Mouse (Mus musculus) megakaryocyte, embryonic 14.5 days (primary cell): ENCODE results near the gene Scyl1. TPM values are rescaled to one million over a fixed set of nuclear protein-coding genes. Genes with fewer than 3 reads are reported as not detected.

Source experiments
- H3K27me3 ChIP-seq: replicated peaks from 2 replicates; pipeline ENCODE3; 2012; ENCODE audit warnings: inconsistent platforms
- H3K36me3 ChIP-seq: replicated peaks from 2 replicates; pipeline ENCODE3; 2012; ENCODE audit warnings: low read length, inconsistent platforms, mixed read lengths
- H3K4me1 ChIP-seq: 2 replicates; pipeline ENCODE4 v1.6.1; 2012; ENCODE audit warnings: inconsistent platforms
- H3K4me3 ChIP-seq: replicated peaks from 2 replicates; pipeline ENCODE3; 2012; ENCODE audit warnings: moderate library complexity, mild to moderate bottlenecking, inconsistent platforms
- H3K9me3 ChIP-seq: 2 replicates; pipeline ENCODE4 v1.6.1; 2012; ENCODE audit warnings: inconsistent platforms
- FLI1 ChIP-seq: IDR thresholded peaks from 2 replicates; pipeline ENCODE4 v1.6.1; 2012; ENCODE audit warnings: low read length, inconsistent platforms, mixed read lengths
- GATA1 ChIP-seq: IDR thresholded peaks from 3 replicates; pipeline ENCODE4 v1.6.1; 2012; ENCODE audit warnings: mixed read lengths, low read length, inconsistent platforms, borderline replicate concordance
- polyA plus RNA-seq: library from polyadenylated mRNA; stranded (reverse); fragments of >175 nt; gene quantifications from 2 replicates; pipeline ENCODE4 v1.2.3, GENCODE M21; 2012; ENCODE audit warnings: low replicate concordance; ENCODE audit not compliant: insufficient read depth

Gene Scyl1
- polyA plus RNA-seq, 1 experiment, result 71.8 TPM

- Histone ChIP-seq H3K27me3 (no peaks in the 10 kb centered on the region), H3K4me1 (peaks cover 70% of the 10 kb centered on the region), H3K9me3 (no peaks in the 10 kb centered on the region), H3K36me3 (peaks cover 81% of the 10 kb centered on the region), H3K4me3 (no peak overlapping the region)
- no peak for TF ChIP-seq FLI1
- TF ChIP-seq GATA1, result no peak
Measured at GRCm38 (mm10) chr19:5721233-5721632, 50.0 kb downstream of the Scyl1 start.

- Histone ChIP-seq H3K9me3 (no peaks in the 10 kb centered on the region), H3K4me3 (no peak overlapping the region), H3K4me1 (peaks cover 83% of the 10 kb centered on the region), H3K27me3 (no peaks in the 10 kb centered on the region), H3K36me3 (peaks cover 100% of the 10 kb centered on the region)
- no peak for TF ChIP-seq GATA1
- TF ChIP-seq FLI1, result no peak
Measured at GRCm38 (mm10) chr19:5716955-5717354, 54.3 kb downstream of the Scyl1 start.

- Histone ChIP-seq H3K4me1 (peaks cover 81% of the 10 kb centered on the region), H3K36me3 (peaks cover 100% of the 10 kb centered on the region), H3K4me3 (peak overlapping the region; percentile 23), H3K9me3 (no peaks in the 10 kb centered on the region), H3K27me3 (no peaks in the 10 kb centered on the region)
- no peak for TF ChIP-seq FLI1
- TF ChIP-seq GATA1, result no peak
Measured at GRCm38 (mm10) chr19:5715793-5716688, 55.2 kb downstream of the Scyl1 start.

GRCm38 (mm10) chr19:5713730-5714129 is 57.5 kb downstream of the Scyl1 start:
- peak overlapping the region; percentile 26 for H3K4me3 ChIP-seq
- TF ChIP-seq GATA1 (no peak), FLI1 (no peak)
- H3K9me3 ChIP-seq, result no peaks in the 10 kb centered on the region
- H3K36me3 ChIP-seq, result peaks cover 98% of the 10 kb centered on the region
- H3K27me3 ChIP-seq, result no peaks in the 10 kb centered on the region
- H3K4me1 ChIP-seq, result peaks cover 74% of the 10 kb centered on the region

- H3K36me3 ChIP-seq, result peaks cover 98% of the 10 kb centered on the region
- no peak for TF ChIP-seq FLI1
- no peak for TF ChIP-seq GATA1
- H3K4me3 ChIP-seq, result peak overlapping the region; percentile 59
- H3K4me1 ChIP-seq, result peaks cover 77% of the 10 kb centered on the region
- H3K9me3 ChIP-seq, result no peaks in the 10 kb centered on the region
- no peaks in the 10 kb centered on the region for H3K27me3 ChIP-seq
Measured at GRCm38 (mm10) chr19:5713255-5713654, 58.0 kb downstream of the Scyl1 start.

- H3K36me3 ChIP-seq, result peaks cover 98% of the 10 kb centered on the region
Measured at GRCm38 (mm10) chr19:5711907-5712460, 59.2 kb downstream of the Scyl1 start.

GRCm38 (mm10) chr19:5711218-5711617 is 60.0 kb downstream of the Scyl1 start:
- TF ChIP-seq GATA1 (no peak), FLI1 (no peak)
- Histone ChIP-seq H3K9me3 (no peaks in the 10 kb centered on the region), H3K27me3 (no peaks in the 10 kb centered on the region), H3K4me3 (no peak overlapping the region), H3K4me1 (peaks cover 79% of the 10 kb centered on the region), H3K36me3 (peaks cover 98% of the 10 kb centered on the region)

More at GRCm38 (mm10) chr19:5711907-5712460, 59.2 kb downstream of the Scyl1 start:
- peaks cover 78% of the 10 kb centered on the region for H3K4me1 ChIP-seq
- no peaks in the 10 kb centered on the region for H3K9me3 ChIP-seq
- TF ChIP-seq GATA1 (no peak), FLI1 (no peak)
- H3K4me3 ChIP-seq, result peak overlapping the region; percentile 35
- H3K27me3 ChIP-seq, result no peaks in the 10 kb centered on the region

- TF ChIP-seq FLI1, result no peak
- TF ChIP-seq GATA1, result no peak
- H3K4me1 ChIP-seq, result peaks cover 79% of the 10 kb centered on the region
- H3K4me3 ChIP-seq, result no peak overlapping the region
- no peaks in the 10 kb centered on the region for H3K9me3 ChIP-seq
- no peaks in the 10 kb centered on the region for H3K27me3 ChIP-seq
- peaks cover 98% of the 10 kb centered on the region for H3K36me3 ChIP-seq
Measured at GRCm38 (mm10) chr19:5710581-5710980, 60.6 kb downstream of the Scyl1 start.

- no peaks in the 10 kb centered on the region for H3K27me3 ChIP-seq
- peaks cover 79% of the 10 kb centered on the region for H3K4me1 ChIP-seq
- TF ChIP-seq FLI1 (no peak), GATA1 (no peak)
- peaks cover 98% of the 10 kb centered on the region for H3K36me3 ChIP-seq
- no peak overlapping the region for H3K4me3 ChIP-seq
- H3K9me3 ChIP-seq, result no peaks in the 10 kb centered on the region
Measured at GRCm38 (mm10) chr19:5710068-5710467, 61.2 kb downstream of the Scyl1 start.

Other genes starting within 250 kb of the Scyl1 start
- not detected in 2 replicates for gene Ovol1, start 210.8 kb downstream of the Scyl1 start, polyA plus RNA-seq
- 23.7 and 35.2 TPM in 2 replicates for gene Ap5b1, start 203.4 kb downstream of the Scyl1 start, polyA plus RNA-seq
- 356 and 520 TPM in 2 replicates for gene Rnaseh2c, start 169.5 kb downstream of the Scyl1 start, polyA plus RNA-seq
- gene Kat5, start 161.2 kb downstream of the Scyl1 start, polyA plus RNA-seq, result 26.7 and 57.5 TPM in 2 replicates
- gene Rela, start 133.9 kb downstream of the Scyl1 start, polyA plus RNA-seq, result 105 and 119 TPM in 2 replicates
- 116 and 134 TPM in 2 replicates for gene Sipa1, start 107.7 kb downstream of the Scyl1 start, polyA plus RNA-seq
- gene Map3k11, start 82.7 kb downstream of the Scyl1 start, polyA plus RNA-seq, result 156 and 158 TPM in 2 replicates
- 161 and 607 TPM in 2 replicates for gene Pcnx3, start 82.5 kb downstream of the Scyl1 start, polyA plus RNA-seq
- gene Kcnk7, start 67.1 kb downstream of the Scyl1 start, polyA plus RNA-seq, result not detected in 2 replicates
- gene Ehbp1l1, start 45.1 kb downstream of the Scyl1 start, polyA plus RNA-seq, result 203 and 207 TPM in 2 replicates
- gene Fam89b, start 41.8 kb downstream of the Scyl1 start, polyA plus RNA-seq, result 84.3 and 173 TPM in 2 replicates
- gene Ltbp3, start 30.5 kb downstream of the Scyl1 start, polyA plus RNA-seq, result 1.3 and 7.9 TPM in 2 replicates
- 28.5 and 57.6 TPM in 2 replicates for gene Frmd8, start 103.9 kb upstream of the Scyl1 start, polyA plus RNA-seq
- gene Slc25a45, start 106.4 kb upstream of the Scyl1 start, polyA plus RNA-seq, result 3.6 and 6.9 TPM in 2 replicates
- gene Tigd3, start 122.7 kb upstream of the Scyl1 start, polyA plus RNA-seq, result 0.57 and 1.3 TPM in 2 replicates
- 23.0 and 44.7 TPM in 2 replicates for gene Dpf2, start 141.6 kb upstream of the Scyl1 start, polyA plus RNA-seq
- 4.4 and 15.7 TPM in 2 replicates for gene Cdc42ep2, start 153.4 kb upstream of the Scyl1 start, polyA plus RNA-seq
- gene Pola2, start 192.8 kb upstream of the Scyl1 start, polyA plus RNA-seq, result 11.0 and 14.1 TPM in 2 replicates
- gene Slc22a20, start 214.7 kb upstream of the Scyl1 start, polyA plus RNA-seq, result not detected in 2 replicates
- 66.2 and 91.7 TPM in 2 replicates for gene Capn1, start 244.5 kb upstream of the Scyl1 start, polyA plus RNA-seq